Mouse (Mus musculus) spleen, adult 12 weeks (tissue): ENCODE results near the gene Fibcd1.

Experiments used
- DNase-seq: peaks from one replicate; pipeline ENCODE4 v3.0.0; 2022; ENCODE audit warnings: low spot score

The Fibcd1 gene

DNA sequence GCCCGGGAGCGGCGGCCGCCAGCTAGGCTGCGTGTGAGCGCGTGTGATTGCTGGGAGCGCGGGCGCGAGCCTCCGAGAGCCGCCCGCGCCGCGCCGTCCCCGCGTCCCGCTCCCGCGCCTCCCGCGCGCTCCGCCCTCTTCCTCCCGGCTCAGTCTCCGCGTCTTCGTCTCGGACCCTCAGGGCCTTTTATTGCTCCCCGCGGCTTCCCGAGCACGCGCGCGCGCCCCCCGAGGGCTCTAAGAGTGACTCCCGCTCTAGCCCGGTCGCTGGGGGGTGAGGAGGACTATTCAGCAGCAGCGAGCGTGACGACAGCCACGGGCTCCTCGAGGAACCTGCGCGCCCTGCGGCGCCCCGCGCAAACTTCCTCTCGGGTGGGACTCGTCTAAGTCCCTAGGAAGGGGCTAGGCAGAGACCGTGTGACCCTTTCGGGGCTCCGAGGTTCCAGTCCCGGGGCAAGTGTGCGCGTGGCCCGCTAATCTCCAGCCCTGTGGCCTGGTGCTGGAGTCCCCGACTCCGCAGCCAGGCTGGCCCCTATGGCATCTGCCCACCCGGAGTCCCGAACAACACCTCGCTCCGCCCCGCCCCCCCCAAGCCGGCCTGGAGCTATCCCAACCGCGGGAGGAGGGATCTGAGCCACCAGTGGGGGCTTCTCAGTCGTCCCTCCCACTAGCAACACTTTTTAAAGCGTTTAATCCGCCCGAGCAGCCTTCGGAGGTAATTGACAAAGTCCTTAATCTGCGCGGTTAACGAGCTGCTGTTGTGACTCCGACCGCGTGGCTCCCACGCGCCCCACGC is at the start of gene Fibcd1:
Fibcd1 (minus strand) TSS at position 110 of the 796 bp plus-strand sequence.
- DNase-seq, result no peak

DNA sequence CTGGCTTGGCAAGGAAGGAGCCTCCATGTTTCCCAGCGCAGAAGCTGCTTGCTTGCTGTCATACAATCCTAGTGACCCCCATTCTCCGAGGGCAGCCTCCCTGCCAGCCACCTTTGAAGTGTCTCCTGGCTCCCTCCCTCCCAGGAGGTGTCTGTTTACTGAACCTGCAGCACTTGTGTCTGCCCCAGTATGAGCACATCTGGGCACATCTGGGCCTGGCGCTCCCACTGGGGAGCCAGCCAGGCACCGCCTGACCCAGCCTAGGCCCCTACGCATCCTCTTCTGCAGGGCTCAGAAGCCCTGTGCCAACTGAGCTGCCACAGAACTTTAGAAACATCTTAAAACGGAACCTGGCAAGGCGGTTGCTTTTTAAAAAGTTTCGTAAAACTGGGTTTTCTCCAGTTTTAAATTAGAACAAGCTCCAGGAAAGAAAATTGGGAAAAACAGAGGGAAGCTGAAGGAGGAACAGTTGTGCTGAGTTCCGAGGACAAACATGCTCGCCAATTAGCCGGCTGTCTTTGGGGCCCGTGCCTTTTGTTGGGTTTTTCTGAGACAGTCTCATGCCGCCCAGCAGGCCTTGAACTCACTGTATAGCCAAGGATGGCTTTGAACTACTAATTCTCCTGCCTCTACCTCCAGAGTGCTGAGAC is 48.5 kb upstream of the Fibcd1 start:
- no peak for DNase-seq

DNA sequence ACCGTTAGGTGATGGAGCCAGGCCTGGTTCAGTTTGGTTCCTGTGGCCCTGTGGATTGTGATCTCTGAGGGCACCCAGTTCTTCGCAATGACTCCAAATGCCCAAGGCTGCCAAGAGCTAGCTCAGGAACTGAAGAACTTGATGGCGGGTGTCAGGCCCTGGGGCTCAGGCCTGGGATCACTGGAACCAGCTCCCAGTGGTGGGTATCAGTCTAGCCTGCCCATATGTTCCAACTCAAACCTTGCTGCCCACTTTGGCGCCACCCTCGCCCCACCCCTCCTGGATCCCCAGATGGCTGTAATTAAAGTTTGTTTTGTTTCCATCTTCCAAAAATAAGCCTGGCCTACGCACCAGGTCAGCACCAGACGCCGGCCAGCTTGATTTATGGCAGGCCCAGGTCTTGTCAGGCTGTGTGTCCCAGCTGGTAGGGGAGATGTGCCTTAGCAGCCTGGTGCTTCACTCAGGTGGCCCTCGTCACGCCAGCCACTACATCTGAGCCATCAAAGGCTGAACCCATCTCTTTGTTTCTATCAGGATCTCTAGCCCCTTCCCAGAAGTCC is 47.4 kb upstream of the Fibcd1 start:
- no peak for DNase-seq

DNA sequence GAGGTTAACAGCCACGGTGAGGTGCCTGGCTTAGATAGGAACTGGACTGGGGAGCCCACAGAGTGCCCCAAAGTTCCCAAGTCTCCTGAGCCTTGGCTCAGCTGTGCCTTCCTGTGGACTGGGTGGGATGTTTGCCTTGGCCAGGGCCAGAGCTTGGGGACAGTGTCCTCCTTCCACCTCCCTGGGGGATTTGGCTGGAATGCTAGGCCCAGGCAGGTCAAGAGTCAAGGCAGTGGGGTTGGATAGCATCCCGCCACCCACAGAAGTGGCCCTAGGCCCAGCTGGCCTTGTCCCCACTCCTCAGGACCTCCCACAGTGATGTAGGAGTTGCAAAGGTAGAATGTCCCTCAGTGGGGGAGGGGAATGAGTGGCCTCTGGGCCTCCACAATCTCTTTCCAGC is 45.4 kb upstream of the Fibcd1 start:
- no peak for DNase-seq

DNA sequence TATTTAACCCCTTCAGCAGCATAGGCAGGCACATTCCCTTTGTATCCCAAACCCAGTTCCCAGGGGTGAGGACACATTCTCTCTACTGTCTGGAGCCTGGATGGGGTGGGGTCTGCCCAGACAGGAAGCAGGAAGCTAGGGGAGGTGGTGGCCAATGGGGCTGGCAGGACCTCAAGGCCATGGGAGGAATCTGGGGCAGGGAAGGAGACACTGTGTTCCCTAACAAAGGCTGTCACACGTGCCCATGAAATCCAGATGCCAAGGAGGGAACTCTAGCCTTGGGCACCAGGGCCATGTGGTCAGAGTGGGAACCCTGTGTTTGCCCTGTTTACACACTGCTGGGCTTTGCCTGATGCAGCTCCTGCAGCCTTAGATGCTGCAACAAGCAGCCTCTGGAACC is 43.1 kb upstream of the Fibcd1 start:
- no peak for DNase-seq

DNA sequence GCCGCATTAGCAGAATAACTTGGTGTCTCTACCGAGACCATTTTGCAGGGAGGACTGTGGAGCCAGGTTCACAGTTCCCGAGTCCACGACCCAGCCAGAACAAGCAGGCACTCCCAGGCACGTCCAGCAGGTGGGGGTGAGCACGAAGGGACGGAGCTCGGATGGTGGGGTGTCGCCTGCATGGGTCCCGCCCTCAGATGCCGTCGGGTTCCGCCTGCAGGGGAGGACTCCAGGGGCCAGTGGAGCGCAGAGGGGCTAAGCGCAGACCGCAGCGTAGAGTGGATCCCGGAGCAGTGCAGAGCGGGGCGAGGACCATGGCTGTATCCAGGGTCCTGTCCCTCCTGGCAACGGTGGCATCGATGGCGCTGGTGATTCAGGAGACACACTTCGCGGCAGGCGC is 41.2 kb upstream of the Fibcd1 start, which contains the start of gene Lamc3:
Lamc3 (plus strand) TSS at position 262 of the 400 bp plus-strand sequence.
- DNase-seq, result no peak

DNA sequence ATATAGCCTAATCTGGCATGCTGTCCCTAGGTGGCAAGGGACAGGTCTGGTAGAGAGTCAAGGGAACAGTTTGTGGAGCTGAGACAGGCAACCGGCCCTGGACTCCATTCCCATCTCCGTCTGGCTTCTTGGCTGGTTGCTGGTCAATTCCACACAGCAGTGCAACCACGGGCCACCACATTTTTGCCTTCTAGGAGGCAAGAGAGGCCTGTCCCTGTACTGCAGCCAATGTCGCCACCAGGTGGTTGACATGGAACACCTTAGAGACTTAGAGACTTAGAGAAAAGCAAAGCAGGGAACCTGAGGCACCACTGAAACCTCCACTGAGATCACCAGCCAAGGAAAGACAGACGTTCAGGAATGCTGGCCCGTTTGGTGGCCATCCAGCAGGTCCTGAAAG is 39.0 kb upstream of the Fibcd1 start:
- no peak for DNase-seq

DNA sequence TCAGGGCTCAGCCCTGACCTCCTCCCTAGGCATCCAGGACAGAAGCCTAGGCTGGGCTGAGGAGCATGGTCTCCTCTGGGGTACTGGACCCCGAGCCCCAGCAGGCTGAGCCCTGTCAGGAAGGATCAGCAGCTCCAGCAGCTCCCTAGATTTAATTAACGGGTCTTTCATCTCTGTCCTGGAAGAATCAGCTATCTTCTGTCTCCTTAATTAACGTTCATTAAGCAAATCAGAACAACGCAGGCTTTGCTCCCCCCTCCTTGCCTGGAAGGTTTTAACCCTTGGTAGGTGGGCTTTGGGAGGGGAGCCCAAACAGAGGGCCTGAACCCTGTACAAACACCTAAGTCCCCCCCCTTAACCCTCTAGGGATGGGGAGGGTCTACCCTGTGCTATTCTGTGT is 37.3 kb upstream of the Fibcd1 start:
- DNase-seq, result no peak

DNA sequence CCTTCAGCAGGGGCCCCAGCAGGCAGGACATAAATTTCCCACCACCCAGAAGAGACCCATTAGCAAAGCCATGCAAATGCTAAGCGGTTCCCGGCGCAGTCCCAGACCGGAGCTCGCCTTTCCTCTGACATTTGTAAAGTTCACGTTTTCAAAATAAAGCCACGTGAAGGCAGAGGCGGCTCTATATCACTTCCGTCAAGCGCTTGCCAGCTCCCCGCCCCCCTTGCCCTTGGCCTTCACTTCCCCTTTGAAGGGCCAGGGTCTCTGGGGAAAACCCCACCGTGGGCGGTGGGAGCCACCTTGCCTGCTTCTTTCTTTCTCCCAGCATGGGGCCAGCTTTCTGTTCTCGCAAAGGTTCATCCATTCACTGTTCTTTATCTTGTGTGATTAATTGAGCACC is 35.1 kb upstream of the Fibcd1 start:
- DNase-seq, result peak; percentile 26

DNA sequence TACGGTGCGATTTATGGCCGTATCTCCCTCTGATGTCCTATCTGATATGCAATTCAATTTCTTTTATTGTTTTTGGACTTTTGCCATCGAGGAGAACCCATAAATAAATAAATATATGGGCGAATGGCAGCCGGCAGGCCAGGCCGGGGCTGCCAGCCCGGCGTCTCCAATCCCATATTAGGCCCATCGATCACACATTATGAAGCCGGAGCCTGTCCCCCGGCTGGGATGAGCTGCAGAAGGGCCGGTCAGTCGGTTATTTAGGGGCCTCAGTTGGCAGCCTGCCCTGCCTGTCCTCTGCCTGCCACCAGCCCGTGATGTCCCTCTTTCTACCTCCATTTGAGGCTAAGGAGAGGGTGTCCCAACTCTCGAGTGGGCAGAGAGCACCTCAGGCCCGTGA is 32.8 kb upstream of the Fibcd1 start:
- DNase-seq, result no peak

DNA sequence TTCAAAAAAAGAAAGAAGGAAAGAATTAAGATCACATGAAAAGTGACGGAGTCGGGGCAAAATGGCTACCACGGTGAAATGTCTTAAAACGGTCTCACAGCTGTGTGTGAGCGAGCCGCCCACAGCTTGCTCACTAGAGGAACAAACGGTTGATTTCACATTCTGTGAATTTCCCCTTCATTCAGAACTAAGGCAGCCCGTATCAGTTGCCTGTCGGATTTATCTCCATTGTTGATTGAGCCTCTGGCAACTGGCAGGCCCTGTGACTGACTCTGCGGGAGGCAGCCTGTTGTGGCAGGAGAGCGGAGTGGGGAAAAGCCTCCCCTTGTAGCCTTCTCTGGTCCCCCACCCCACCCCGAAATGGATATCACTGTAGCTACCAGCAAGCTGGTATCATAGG is 30.6 kb upstream of the Fibcd1 start:
- DNase-seq, result no peak

DNA sequence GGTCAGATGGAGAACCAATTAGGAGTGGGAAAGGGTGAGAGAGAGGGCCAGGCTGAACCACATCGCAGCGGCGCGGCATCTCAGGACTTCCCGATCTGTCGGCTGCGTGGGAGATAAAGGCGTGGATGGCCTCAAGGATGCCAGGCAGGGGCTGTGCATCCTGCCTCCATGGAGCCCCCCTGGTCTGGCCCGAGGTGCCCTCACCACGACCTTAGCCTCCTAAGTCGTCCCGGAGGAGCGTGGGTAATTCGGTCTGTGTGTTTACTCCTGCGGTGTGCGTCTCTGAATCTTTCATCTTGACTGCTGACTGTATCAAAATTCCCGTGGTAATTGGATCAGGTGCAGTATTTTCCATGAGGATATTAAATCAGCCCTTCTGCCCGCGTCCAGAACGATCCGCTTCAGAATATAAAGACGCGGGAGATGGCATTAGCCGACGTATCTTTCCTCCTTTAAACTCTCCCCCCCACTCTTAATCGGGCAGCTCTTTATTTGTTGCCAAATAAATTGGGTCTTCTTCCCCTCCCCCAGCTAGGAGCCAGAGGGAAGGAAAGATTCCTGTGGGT is 28.6 kb upstream of the Fibcd1 start:
- DNase-seq, result no peak

DNA sequence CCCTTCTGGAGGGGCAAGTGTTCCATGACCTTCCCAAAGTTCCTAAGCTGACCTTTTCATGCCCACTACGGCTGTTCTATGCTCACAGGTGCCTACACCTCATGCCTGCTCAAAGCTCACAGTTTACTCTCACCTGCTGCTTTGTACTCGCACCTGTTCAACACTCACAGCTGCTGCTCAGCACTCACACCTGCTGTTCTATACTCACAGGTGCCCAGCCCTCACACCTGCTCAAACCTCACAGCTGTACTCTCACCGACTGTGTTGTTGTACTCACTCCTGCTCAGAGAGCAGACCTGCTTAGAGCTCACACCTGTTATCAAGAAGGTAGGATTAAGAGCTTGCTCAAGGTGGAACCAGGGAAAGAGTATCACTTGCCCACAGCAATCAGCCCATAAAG is 24.9 kb upstream of the Fibcd1 start:
- no peak for DNase-seq

DNA sequence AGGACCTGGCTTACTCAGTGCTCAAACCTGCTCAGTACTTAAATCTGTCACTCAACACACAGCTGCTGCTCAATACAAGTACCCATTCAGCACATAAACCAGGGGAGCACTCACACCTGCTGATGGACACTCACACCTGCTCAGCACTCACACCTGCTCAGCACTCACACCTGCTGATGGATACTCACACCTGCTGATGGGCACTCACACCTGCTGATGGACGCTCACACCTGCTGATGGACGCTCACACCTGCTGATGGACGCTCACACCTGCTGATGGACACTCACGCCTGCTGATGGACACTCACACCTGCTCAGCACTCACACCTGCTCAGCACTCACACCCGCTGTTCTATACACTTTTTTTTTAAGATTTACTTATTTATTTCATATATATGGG is 23.9 kb upstream of the Fibcd1 start:
- no peak for DNase-seq

DNA sequence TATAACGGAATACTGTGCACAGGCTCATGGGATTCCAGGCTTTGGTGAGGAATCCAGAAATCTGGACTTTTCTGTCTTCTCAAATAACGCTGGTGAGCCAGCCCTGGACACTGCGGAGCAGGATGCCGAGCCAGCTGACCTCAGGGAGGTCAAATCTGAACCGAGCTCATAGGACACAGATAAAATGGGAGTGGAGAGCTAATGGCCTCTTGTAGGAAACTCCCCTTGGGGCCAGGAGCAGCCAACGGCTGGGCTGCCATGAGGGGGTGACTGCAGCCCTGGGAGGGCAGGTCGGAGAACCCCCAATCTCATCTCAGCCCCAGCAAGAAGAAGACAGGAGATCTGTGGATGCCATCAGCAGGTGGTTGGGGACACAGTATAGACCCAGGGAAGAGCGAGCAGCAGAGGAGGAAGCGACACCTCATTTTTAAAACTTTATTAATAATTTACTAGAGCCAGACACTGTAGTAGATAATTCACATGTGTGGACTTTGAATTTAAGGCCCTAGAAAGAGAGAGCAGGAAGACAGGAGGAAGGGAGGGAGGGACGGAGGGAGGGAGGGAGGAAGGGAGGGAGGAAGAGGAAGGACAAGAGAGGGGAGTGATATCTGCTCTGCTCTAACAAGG is 22.8 kb upstream of the Fibcd1 start:
- DNase-seq, result no peak

DNA sequence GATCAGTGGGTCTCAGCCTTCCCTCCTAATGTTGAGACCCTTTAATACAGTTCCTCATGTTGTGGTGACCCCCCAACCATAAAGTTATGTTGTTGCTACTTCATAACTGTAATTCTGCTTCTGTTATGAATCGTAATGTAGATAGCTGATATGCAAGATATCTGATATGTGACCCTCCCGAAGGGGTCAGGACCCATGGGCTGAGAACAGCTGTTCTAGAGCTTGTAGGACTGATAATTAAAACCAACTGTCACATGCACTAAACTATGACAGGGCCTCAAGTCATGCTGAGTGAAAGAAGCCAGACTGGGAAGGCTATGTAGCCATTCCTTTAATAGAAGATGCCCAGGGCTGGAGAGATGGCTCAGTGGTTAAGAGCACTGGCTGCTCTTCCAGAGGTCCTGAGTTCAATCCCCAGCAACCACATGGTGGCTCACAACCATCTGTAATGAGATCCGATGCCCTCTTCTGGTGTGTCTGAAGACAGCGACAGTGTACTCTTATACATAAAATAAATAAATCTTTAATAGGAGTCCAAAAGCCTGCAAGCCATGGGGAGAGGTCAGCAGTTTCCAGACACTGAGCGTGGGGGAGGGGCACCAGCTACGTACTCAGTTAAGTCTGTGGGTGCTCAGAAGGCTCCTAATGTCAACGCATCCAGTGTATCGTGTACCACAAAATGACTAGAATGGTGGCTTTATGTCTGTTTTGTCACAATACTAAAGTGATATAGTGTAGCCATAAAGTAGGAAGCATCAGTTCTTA is 22.1 kb upstream of the Fibcd1 start:
- DNase-seq, result no peak

DNA sequence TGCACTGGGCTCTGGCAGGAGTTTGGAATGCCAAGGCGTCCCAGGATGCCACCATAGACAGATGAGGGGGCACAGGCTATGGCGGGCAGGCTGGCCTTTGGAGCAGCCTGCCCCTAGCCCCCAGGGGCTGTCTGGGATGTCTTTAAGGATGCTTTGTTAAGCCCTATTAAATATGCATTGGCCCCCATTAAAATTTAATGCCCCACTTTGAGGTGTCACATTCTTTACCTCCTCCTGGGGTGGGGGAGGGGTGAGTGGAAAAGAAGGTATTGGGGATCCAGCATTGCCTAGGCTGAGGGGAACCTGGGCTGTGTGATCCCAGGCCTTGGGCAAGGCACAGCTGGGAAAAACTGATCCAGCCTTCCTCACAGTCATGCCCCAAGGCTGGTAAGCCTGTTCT is 20.0 kb upstream of the Fibcd1 start:
- DNase-seq, result no peak

DNA sequence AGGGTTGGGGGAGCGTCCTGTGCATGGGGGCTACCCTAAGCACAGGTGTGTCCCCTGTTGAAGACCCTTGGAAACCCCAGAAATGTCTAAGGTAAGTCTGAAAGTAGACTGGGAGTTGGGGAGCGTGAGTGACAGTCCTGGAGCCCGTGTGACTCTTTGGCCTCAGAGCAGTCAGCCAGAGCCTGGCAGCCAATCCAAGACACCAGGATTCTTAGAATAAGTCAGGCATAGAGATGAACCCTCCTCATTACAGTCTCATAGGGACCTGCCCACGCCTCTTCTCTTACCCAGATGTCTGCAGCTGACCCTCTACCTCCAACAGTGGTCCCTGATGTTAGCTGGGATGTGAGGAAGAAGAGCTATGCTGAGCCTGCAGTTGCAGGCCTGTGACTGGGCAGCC is 19.5 kb upstream of the Fibcd1 start:
- DNase-seq, result no peak

DNA sequence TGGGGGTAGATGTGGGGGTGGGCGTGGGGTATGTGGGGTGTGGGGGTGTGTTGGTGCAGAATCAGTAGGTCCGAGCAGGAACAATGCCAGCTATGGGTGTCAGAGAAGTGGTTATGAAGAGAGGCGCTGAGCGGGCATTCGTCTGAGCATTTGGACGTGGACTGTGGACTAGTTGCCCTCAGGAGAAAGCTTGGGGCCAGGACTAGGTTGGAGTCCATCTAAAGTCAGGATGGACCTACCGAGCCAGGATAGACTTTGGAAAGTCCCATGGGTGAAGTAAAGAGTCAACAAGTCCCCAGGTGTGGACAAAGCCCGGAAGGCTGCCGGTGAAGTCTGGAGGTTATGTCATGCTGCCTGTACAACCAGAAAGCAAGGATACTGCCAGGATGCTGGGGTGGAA is 19.1 kb upstream of the Fibcd1 start:
- no peak for DNase-seq

DNA sequence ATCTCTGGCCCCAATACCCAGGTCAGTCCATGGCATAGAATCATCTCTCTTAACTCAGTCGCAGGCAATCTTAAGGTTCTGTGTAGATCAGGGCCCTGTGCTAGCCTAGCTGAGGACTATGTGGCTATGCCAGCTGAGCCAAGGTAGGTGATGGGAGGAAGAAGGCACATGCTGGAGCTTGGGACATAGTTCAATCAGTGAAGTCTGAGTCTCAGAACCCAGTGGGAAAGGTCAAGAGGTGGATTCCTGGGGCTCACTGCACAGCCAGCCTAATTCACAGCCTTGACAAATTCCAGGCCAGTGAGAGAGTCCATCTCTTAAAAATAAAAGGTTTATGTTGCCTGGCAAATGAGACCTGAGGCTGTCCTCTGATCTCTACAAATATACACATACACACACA is 18.0 kb upstream of the Fibcd1 start:
- no peak for DNase-seq

DNA sequence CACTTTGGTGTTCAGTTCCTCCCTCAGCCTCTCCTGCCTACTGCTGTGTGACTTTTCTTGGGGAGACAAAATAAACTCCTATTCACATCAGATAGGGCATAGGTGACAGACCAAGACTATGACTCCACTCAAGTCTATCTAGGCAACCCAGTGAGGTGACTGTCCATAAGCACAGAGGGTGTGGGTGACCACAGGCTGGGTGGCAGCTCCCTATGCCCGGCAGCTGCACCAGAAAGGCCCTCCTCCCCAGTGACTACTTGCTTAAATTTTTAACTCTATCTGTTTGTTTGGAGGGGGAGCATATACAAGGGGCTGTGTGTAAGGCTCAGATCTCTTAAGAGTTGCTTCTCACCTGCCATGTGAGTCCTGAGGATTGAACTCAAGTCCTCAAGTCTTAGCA is 17.1 kb upstream of the Fibcd1 start:
- DNase-seq, result no peak

DNA sequence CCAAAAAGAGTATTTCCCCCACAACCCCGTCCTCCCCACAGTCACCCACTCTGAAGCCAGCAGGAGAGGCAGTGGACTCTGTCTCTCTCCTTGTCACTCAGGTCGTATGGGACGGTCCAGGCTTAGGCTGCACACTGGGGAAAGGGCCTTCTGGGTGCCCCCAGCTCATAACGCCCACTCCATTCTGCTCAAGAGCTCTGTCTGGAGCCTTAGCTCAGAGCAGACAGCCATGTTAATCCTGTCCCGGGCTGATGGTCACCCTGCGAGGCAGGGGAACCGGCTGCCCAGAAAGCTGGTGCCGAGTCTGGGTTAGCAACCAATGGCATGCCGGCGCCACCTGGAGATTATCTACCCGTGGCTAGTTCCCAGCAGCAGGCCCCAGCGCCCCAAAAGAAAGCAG is 12.7 kb upstream of the Fibcd1 start:
- DNase-seq, result no peak
